Mouse (Mus musculus): ENCODE measurements at regions not wholly inside any gene's neighbourhood (a gene's known extent, or its start where the extent isn't known, plus 50 kb on each side); places are given as distances from the start of the nearest gene placed in this dataset.

DNA sequence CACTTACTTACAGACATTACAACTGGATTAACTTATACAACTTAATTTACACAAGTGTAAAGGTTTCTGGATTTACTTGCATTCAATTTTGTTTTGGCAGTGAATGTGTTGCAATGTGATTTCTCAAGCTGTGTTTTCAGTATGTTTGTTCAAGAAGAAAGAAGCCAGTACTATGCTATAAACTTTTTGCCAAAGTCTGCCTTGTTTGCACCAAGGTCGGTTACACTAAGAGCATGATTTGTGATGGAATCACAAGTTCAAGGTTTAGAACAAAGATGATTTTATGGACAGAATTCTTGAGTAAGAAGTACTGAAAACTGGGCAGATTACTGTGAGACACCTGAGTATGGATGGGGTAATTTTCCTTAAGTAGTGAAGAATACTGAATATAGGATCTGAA is 153.8 kb upstream of the Gm11232 start:
- H3K9me3 ChIP-seq = no peaks in the 10 kb centered on the region
- no peak for DNase-seq (ENCODE audit: low spot score)
- WGBS = 84% methylated on average over 1 of the region's 1 CpGs
- no peak overlapping the region for H3K4me3 ChIP-seq
- no peaks in the 10 kb centered on the region for H3K27me3 ChIP-seq (replicated peaks; ENCODE audit: low read depth, poor library complexity, severe bottlenecking)
- no peaks in the 10 kb centered on the region for H3K36me3 ChIP-seq (replicated peaks)
- no peaks in the 10 kb centered on the region for H3K4me1 ChIP-seq
- H3K27ac ChIP-seq (replicated peaks) = no peak overlapping the region

DNA sequence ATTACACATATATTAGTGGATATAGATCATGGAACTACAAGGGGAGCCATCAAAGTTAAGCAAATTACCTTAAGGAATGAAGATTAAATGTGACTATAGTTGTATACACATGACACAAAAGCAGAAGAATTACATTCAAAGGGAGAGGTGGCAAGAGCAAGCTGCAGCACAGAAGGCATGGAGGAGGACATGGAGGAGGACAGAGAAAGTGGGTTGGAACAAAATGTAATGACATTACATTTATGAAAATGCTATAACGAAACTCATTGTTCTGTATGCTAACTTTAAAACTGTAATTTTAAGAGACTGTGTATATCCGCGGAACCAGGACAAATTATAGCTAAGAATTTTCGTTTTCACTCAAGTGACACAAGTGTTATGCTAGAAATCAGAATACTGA is 117.9 kb upstream of the Gm11232 start:
- no peaks in the 10 kb centered on the region for H3K36me3 ChIP-seq (replicated peaks)
- WGBS = 89% methylated on average over 4 of the region's 4 CpGs

DNA sequence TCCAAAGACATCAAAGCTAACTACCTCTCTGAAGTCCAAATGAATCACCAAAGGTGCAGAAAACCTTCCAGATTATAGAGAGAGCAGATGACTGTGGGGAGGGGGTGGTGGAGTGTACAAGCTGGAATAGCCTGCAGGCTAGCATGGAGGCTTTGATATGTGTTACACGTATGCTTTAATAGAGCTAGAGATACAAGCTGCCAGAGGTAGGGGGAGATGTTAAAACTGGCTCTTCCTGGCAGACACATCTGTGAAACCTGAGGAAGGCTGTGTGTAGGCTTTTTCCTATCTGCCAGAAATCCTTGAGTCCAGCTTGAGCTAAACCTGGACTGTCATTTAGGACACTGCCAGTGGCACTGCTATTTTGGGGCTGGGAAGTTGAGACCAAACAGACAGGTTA is 109.2 kb upstream of the Gm11232 start:
- no peak overlapping the region for H3K4me3 ChIP-seq
- WGBS = 47% methylated on average over 1 of the region's 1 CpGs

More for the DNA sequence above, 117.9 kb upstream of the Gm11232 start:
- H3K4me3 ChIP-seq = no peak overlapping the region
- DNase-seq (ENCODE audit: low spot score) = no peak
- no peak overlapping the region for H3K27ac ChIP-seq (replicated peaks)
- no peaks in the 10 kb centered on the region for H3K9me3 ChIP-seq
- H3K4me1 ChIP-seq = no peaks in the 10 kb centered on the region
- no peaks in the 10 kb centered on the region for H3K27me3 ChIP-seq (replicated peaks; ENCODE audit: low read depth, poor library complexity, severe bottlenecking)

DNA sequence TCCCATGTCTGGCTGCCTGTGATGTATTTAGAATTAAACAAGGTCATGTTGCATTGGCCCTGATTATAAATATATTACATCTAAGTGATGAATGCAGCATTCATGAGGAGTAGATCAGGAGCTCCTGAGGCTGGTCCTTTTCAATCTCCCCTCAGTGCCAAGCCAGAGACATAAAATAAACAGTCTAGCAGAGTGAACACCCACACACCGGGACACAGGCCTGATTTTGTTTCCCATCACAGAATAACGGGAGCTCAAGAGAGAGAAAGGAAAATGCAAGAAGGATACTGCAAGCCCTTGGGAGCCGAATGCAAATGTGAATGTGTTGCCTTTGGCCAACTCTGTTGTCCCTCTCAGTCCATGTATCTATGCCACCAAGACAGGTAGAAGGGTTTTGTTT is 84.1 kb upstream of the Gm11232 start:
- Histone ChIP-seq H3K27ac (replicated peaks) (no peak overlapping the region), H3K9me3 (no peaks in the 10 kb centered on the region), H3K36me3 (replicated peaks) (no peaks in the 10 kb centered on the region), H3K27me3 (replicated peaks; ENCODE audit: low read depth, poor library complexity, severe bottlenecking) (no peaks in the 10 kb centered on the region), H3K4me3 (no peak overlapping the region), H3K4me1 (no peaks in the 10 kb centered on the region)
- no peak for DNase-seq (ENCODE audit: low spot score)
- WGBS = 69% methylated on average over 3 of the region's 3 CpGs

More for the DNA sequence above, 109.2 kb upstream of the Gm11232 start:
- H3K4me1 ChIP-seq = peaks cover 4% of the 10 kb centered on the region; the same call in 1 of the 2 replicates
- H3K36me3 ChIP-seq (replicated peaks) = no peaks in the 10 kb centered on the region
- no peaks in the 10 kb centered on the region for H3K9me3 ChIP-seq
- no peak for DNase-seq (ENCODE audit: low spot score)
- H3K27me3 ChIP-seq (replicated peaks; ENCODE audit: low read depth, poor library complexity, severe bottlenecking) = no peaks in the 10 kb centered on the region
- H3K27ac ChIP-seq (replicated peaks) = no peak overlapping the region

DNA sequence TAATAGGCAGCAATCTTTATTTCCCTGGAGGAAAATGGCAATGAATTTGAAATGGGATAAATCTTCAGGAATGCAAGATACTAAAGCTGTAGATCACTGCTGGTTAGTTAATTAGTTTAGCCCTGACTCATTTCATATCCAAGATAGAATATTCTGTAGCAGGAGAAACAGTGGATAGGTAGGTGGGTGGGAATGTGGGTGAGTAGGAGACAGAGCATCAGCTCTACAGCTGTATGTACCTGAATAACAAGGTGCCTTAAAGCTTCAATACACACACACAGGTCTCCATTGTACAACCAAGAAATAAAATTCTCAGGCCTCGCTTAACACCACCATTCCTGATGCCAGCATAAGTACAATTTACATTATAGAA is 83.0 kb upstream of the Gm11232 start:
- Histone ChIP-seq H3K9me3 (no peaks in the 10 kb centered on the region), H3K27me3 (replicated peaks; ENCODE audit: low read depth, poor library complexity, severe bottlenecking) (no peaks in the 10 kb centered on the region), H3K4me1 (no peaks in the 10 kb centered on the region), H3K4me3 (no peak overlapping the region), H3K36me3 (replicated peaks) (no peaks in the 10 kb centered on the region), H3K27ac (replicated peaks) (no peak overlapping the region)
- WGBS = 84% methylated on average over 1 of the region's 1 CpGs
- no peak for DNase-seq (ENCODE audit: low spot score)

DNA sequence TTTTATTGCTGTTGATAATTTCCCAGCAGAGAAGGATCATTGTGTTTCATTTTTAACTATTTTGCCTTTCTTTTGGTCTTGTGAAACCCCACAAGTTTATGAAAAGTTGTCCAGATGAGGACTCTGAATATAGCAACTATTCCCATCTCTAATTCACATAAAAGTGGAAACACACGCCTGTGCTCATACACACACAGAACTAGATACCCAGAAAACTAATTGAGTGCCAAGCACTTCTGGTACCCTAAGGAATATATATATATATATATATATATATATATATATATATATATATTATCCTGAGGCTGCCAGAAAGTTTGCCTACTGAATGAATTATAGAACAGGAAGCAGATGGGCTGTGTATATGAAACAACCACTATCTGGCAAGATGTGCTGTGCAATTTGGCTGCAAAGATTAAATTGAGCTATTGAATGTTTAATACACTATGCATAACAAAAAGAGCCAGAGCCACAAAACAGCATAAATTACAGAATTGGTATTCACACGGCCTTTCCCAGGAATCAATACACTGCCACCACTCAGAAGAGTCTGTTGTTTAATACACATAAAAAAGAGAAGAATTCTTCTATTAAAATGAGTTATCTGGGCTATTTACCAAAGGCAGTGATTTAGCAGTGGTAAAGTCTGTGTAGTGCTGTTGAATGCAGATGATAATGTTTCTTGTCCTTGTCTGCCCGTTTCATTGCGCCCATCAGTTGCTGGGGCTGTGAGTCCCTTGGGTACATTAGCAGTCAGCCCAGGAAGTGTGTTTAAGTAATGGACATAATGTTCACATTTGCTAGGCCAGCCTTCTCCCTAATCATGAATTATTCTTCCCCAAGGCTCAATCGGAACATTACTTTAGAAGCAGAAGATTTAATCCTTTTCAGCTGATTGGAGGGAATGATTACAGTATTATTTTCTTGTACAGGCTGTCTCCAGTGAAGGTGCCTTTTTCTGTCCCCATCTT is 82.3 kb upstream of the Gm11232 start:
- Histone ChIP-seq H3K27ac (replicated peaks) (no peak overlapping the region), H3K36me3 (replicated peaks) (no peaks in the 10 kb centered on the region), H3K27me3 (replicated peaks; ENCODE audit: low read depth, poor library complexity, severe bottlenecking) (no peaks in the 10 kb centered on the region), H3K4me3 (no peak overlapping the region), H3K9me3 (no peaks in the 10 kb centered on the region), H3K4me1 (no peaks in the 10 kb centered on the region)
- no peak for DNase-seq (ENCODE audit: low spot score)
- 80% methylated on average over 5 of the region's 5 CpGs for WGBS

DNA sequence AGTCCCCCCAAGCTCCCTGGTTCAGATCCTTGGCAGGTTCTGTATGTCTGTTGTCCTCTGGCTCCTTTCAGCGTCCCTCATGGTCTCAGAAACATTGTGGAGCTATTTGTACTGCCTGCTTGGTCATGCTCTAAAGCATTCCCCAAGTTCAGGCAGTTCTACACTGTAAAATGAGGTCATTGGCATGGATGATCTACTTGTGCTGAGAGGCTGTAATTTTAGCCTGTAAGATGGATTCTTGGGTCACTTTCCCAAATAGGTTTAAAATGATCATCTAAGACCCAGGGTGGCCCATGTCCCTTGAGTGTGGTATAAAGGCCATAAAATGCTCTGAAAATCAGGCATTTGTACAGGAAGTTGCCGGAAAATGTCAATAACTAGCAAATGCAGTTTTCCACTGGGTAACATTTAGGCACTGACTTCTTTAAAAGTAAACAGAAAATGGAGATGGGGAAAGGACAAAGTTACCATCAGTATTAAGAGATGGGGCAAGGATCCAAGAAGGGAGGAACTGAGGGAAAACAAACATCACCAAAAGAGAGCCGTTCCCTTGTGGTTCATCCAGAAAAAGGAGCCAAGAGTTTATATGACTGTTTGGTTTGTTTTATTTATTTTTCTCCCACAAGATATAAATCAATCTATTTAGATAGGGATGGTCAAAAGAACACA is 81.5 kb upstream of the Gm11232 start:
- H3K27ac ChIP-seq (replicated peaks) = no peak overlapping the region
- no peak overlapping the region for H3K4me3 ChIP-seq
- no peaks in the 10 kb centered on the region for H3K27me3 ChIP-seq (replicated peaks; ENCODE audit: low read depth, poor library complexity, severe bottlenecking)
- H3K9me3 ChIP-seq = no peaks in the 10 kb centered on the region
- DNase-seq (ENCODE audit: low spot score) = no peak
- no peaks in the 10 kb centered on the region for H3K36me3 ChIP-seq (replicated peaks)
- no peaks in the 10 kb centered on the region for H3K4me1 ChIP-seq
- 83% methylated on average over 3 of the region's 3 CpGs for whole genome bisulfite sequencing

DNA sequence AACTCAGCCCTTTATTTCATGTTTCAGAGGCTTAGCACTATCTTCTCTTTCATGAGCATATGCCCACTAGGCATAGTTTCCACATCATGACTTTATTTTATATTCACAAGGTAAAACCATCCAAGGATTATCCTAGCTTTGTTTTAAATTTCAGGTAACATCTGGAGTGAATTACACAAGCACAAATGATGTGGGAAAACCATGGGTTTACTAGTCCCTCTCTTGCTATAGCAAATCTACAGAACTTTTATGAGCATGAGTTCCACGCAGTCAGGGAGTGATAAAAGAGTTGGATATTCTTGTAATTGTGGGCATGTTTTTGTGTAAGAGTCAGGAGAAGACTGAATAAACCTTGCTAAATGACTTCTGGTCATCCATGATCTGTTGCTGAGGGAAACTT is 78.0 kb upstream of the Gm11232 start:
- H3K27ac ChIP-seq (replicated peaks) = no peak overlapping the region
- DNase-seq (ENCODE audit: low spot score) = no peak
- H3K9me3 ChIP-seq = no peaks in the 10 kb centered on the region
- no peak overlapping the region for H3K4me3 ChIP-seq
- H3K4me1 ChIP-seq = no peaks in the 10 kb centered on the region
- H3K27me3 ChIP-seq (replicated peaks; ENCODE audit: low read depth, poor library complexity, severe bottlenecking) = no peaks in the 10 kb centered on the region
- 87% methylated on average over 1 of the region's 1 CpGs for WGBS
- H3K36me3 ChIP-seq (replicated peaks) = no peaks in the 10 kb centered on the region

DNA sequence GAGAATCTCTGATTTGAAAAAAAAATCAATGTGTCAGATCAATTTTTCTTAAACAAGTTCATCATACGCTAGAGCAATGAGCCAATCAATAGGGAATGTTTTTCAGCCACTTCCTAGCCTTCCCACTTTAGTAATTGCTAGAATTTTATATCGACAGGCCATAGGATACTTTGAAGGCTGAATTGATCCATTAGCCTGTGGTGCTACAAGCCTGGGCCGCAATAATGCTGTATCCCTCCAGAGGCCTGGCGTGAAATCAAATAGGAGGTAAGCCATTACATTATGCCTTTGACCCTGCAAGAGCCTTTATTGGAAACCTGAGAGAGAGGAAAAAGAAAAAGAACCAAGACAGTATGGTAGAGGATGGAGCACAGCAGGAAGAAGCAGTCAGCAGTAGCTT is 53.7 kb upstream of the Gm11232 start:
- Histone ChIP-seq H3K27me3 (replicated peaks; ENCODE audit: low read depth, poor library complexity, severe bottlenecking) (no peaks in the 10 kb centered on the region), H3K4me1 (no peaks in the 10 kb centered on the region), H3K36me3 (replicated peaks) (no peaks in the 10 kb centered on the region), H3K4me3 (no peak overlapping the region), H3K9me3 (no peaks in the 10 kb centered on the region), H3K27ac (replicated peaks) (no peak overlapping the region)
- 85% methylated on average over 4 of the region's 4 CpGs for WGBS
- DNase-seq (ENCODE audit: low spot score) = no peak

DNA sequence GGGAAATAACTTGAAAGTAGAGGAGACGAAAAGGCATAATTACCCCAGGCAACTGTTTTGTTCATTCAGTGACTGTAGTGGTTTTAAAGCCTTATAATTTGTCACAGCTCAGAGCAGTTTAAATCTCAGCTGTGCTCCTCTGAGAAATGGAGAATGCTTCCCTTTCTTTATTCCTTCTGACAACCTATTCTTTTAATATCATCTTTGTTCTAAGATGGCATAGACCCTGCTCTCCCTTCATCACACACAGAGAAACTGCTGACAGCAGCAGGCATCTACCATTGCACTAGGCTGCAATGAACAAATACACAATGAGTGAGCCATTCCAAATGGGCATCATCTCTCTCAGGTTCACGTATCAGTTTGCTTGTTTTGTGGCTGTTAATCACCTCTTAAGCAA is 50.5 kb upstream of the Gm11232 start:
- Histone ChIP-seq H3K27me3 (replicated peaks; ENCODE audit: low read depth, poor library complexity, severe bottlenecking) (no peaks in the 10 kb centered on the region), H3K27ac (replicated peaks) (no peak overlapping the region), H3K4me1 (no peaks in the 10 kb centered on the region), H3K4me3 (no peak overlapping the region), H3K9me3 (no peaks in the 10 kb centered on the region), H3K36me3 (replicated peaks) (no peaks in the 10 kb centered on the region)
- WGBS = 40% methylated on average over 2 of the region's 2 CpGs
- DNase-seq (ENCODE audit: low spot score) = no peak

Data from embryonic facial prominence, embryonic 10.5 days (tissue).